Mouse (Mus musculus) MEL (cell line): Measurements from ENCODE around the gene Hsd17b2. TPM values are rescaled to one million over a fixed set of nuclear protein-coding genes. Genes with fewer than 3 reads are reported as not detected.
"Not testable (repeated sequence)": the region's sequence is repeated elsewhere in the genome, so short reads cannot be mapped to it uniquely, and the experiment has no call there.

ENCODE experiments used
- DNase-seq: peaks from one replicate; pipeline ENCODE4 v3.0.0; 2011; ENCODE audit warnings: low read depth, low spot score
- H3K27ac ChIP-seq: 2 replicates; pipeline ENCODE4 v1.5.1; 2012; ENCODE audit warnings: low read depth, mild to moderate bottlenecking, control low read depth, low read length, moderate library complexity; ENCODE audit not compliant: control insufficient read depth
- H3K27me3 ChIP-seq, 2 experiments: fragments of 150-350 bp in 1 of 2; sonication (generic) in 1 of 2; 2 replicates each; pipeline ENCODE4 v1.6.1; 2012; ENCODE audit warnings: low read length in 2 of 2, mild to moderate bottlenecking in 2 of 2, improper control_type of control experiment in 1 of 2, moderate library complexity in 1 of 2; ENCODE audit not compliant: insufficient read depth in 2 of 2, control insufficient read depth in 1 of 2
- H3K36me3 ChIP-seq, 2 experiments: 2 replicates each; pipeline ENCODE4 v1.6.1; 2012 to 2014; ENCODE audit warnings: low read length in 2 of 2, improper control_type of control experiment in 1 of 2, inconsistent platforms in 1 of 2, mild to moderate bottlenecking in 1 of 2; ENCODE audit not compliant: insufficient read depth in 2 of 2, control insufficient read depth in 1 of 2
- H3K4me1 ChIP-seq, 2 experiments: fragments of 150-350 bp in 1 of 2; sonication (generic) in 1 of 2; 2 replicates each; pipeline ENCODE4 v1.6.1; 2012; ENCODE audit warnings: low read length in 2 of 2, improper control_type of control experiment in 1 of 2, mild to moderate bottlenecking in 1 of 2; ENCODE audit not compliant: insufficient read depth in 2 of 2, control insufficient read depth in 1 of 2
- H3K4me3 ChIP-seq, 2 experiments: fragments of 150-350 bp in 1 of 2; sonication (generic) in 1 of 2; 2 replicates each; pipeline ENCODE4 v1.5.1; 2012; ENCODE audit warnings: low read depth in 2 of 2, low read length in 2 of 2, mild to moderate bottlenecking in 2 of 2, moderate library complexity in 2 of 2, control low read depth in 1 of 2, improper control_type of control experiment in 1 of 2; ENCODE audit not compliant: control insufficient read depth in 1 of 2, insufficient read depth in 1 of 2
- H3K79me2 ChIP-seq: 2 replicates; pipeline ENCODE4 v1.6.1; 2012; ENCODE audit warnings: mild to moderate bottlenecking, low read length, moderate library complexity; ENCODE audit not compliant: control insufficient read depth, poor library complexity, insufficient read depth
- H3K9ac ChIP-seq: 2 replicates; pipeline ENCODE4 v1.6.1; 2012; ENCODE audit warnings: low read depth, mild to moderate bottlenecking, control low read depth, low read length, moderate library complexity; ENCODE audit not compliant: control insufficient read depth, poor library complexity, severe bottlenecking
- H3K9me3 ChIP-seq: fragments of 150-350 bp; sonication (generic); replicated peaks from 2 replicates; pipeline ENCODE4 v1.6.1; 2012; ENCODE audit warnings: mild to moderate bottlenecking, low read length, improper control_type of control experiment, moderate library complexity; ENCODE audit not compliant: insufficient read depth
- BHLHE40 ChIP-seq: IDR thresholded peaks from 2 replicates; pipeline ENCODE4 v1.6.1; 2012; ENCODE audit warnings: low read depth, mild to moderate bottlenecking, inconsistent platforms, low read length, improper control_type of control experiment, borderline replicate concordance
- CTCF ChIP-seq, 3 experiments: IDR thresholded peaks in 2 of 3; conservative IDR thresholded peaks in 1 of 3; 2 replicates each; pipeline ENCODE4 v1.5.1; 2011 to 2012; ENCODE audit warnings: low read length in 3 of 3, low read depth in 2 of 3, mild to moderate bottlenecking in 2 of 3, improper control_type of control experiment in 1 of 3, inconsistent platforms in 1 of 3, mixed read lengths in 1 of 3, moderate library complexity in 1 of 3; ENCODE audit not compliant: control insufficient read depth in 1 of 3, insufficient read depth in 1 of 3, poor library complexity in 1 of 3, severe bottlenecking in 1 of 3
- ETS1 ChIP-seq: IDR thresholded peaks from 2 replicates; pipeline ENCODE4 v1.6.1; 2012; ENCODE audit warnings: low read depth, mild to moderate bottlenecking, inconsistent platforms, low read length, improper control_type of control experiment, moderate library complexity
- GABPA ChIP-seq: IDR thresholded peaks from 2 replicates; pipeline ENCODE4 v1.6.1; 2012; ENCODE audit warnings: low read depth, mild to moderate bottlenecking, inconsistent platforms, low read length, improper control_type of control experiment, moderate library complexity
- GATA1 ChIP-seq: IDR thresholded peaks from 2 replicates; pipeline ENCODE4 v1.6.1; 2011; ENCODE audit warnings: low read depth, low read length, improper control_type of control experiment
- HCFC1 ChIP-seq: IDR thresholded peaks from 2 replicates; pipeline ENCODE4 v1.6.1; 2012; ENCODE audit warnings: low read depth, mild to moderate bottlenecking, inconsistent platforms, low read length, improper control_type of control experiment, moderate library complexity
- KAT2A ChIP-seq: conservative IDR thresholded peaks from 2 replicates; pipeline ENCODE4 v1.6.1; 2012; ENCODE audit warnings: low read depth, low read length, improper control_type of control experiment, inconsistent platforms
- MAX ChIP-seq: IDR thresholded peaks from 2 replicates; pipeline ENCODE4 v1.6.1; 2011; ENCODE audit warnings: low read length, improper control_type of control experiment
- MAZ ChIP-seq: IDR thresholded peaks from 2 replicates; pipeline ENCODE4 v1.6.1; 2012; ENCODE audit warnings: low read depth, mild to moderate bottlenecking, inconsistent platforms, low read length, improper control_type of control experiment
- MXI1 ChIP-seq: IDR thresholded peaks from 2 replicates; pipeline ENCODE4 v1.6.1; 2011; ENCODE audit warnings: mild to moderate bottlenecking, low read depth, low read length, improper control_type of control experiment
- MYC ChIP-seq: IDR thresholded peaks from 2 replicates; pipeline ENCODE4 v1.6.1; 2011; ENCODE audit warnings: low read depth, mild to moderate bottlenecking, low read length, improper control_type of control experiment, moderate library complexity
- NELFE ChIP-seq: IDR thresholded peaks from 2 replicates; pipeline ENCODE4 v1.6.1; 2011; ENCODE audit warnings: low read depth, low read length, improper control_type of control experiment
- POLR2AphosphoS2 ChIP-seq: IDR thresholded peaks from 2 replicates; pipeline ENCODE4 v1.6.1; 2011; ENCODE audit warnings: low read length, improper control_type of control experiment
- RCOR1 ChIP-seq: IDR thresholded peaks from 2 replicates; pipeline ENCODE4 v1.6.1; 2012; ENCODE audit warnings: low read depth, mild to moderate bottlenecking, inconsistent platforms, low read length, improper control_type of control experiment
- TCF12 ChIP-seq: IDR thresholded peaks from 2 replicates; pipeline ENCODE4 v1.6.1; 2014; ENCODE audit warnings: low read depth, mild to moderate bottlenecking, inconsistent platforms, low read length, improper control_type of control experiment, moderate library complexity
- USF2 ChIP-seq, 2 experiments: IDR thresholded peaks; 2 replicates each; pipeline ENCODE4 v1.6.1; 2011 to 2012; ENCODE audit warnings: improper control_type of control experiment in 2 of 2, low read length in 2 of 2, borderline replicate concordance in 1 of 2, inconsistent platforms in 1 of 2, low read depth in 1 of 2, mild to moderate bottlenecking in 1 of 2; ENCODE audit not compliant: insufficient read depth in 1 of 2
- ZKSCAN1 ChIP-seq: IDR thresholded peaks from 2 replicates; pipeline ENCODE4 v1.6.1; 2012; ENCODE audit warnings: low read depth, mild to moderate bottlenecking, inconsistent platforms, low read length, improper control_type of control experiment, moderate library complexity
- ZMIZ1 ChIP-seq: IDR thresholded peaks from 2 replicates; pipeline ENCODE4 v1.6.1; 2012; ENCODE audit warnings: low read depth, mild to moderate bottlenecking, inconsistent platforms, low read length, improper control_type of control experiment, moderate library complexity
- ZNF384 ChIP-seq: IDR thresholded peaks from 2 replicates; pipeline ENCODE4 v1.6.1; 2012; ENCODE audit warnings: low read depth, mild to moderate bottlenecking, inconsistent platforms, low read length, improper control_type of control experiment
- polyA plus RNA-seq, 2 experiments: library from polyadenylated mRNA; stranded (reverse) in 1 of 2; unstranded in 1 of 2; fragments of >175 nt in 1 of 2; fragments of >200 nt in 1 of 2; gene quantifications; 2 replicates each; pipeline versions ENCODE4 v1.2.1 to v1.2.4; 2012; ENCODE audit warnings: low replicate concordance in 2 of 2, low read depth in 1 of 2; ENCODE audit not compliant: insufficient read length in 2 of 2, insufficient read depth in 1 of 2, missing spikeins in 1 of 2
- total RNA-seq: library from RNA; depleted of rRNA; stranded (reverse); fragments of 300-350 nt; gene quantifications from 2 replicates; pipeline ENCODE4 v1.2.3, GENCODE M21; 2012

Gene Hsd17b2
- total and polyA plus RNA-seq, 3 experiments, result not detected

DNA sequence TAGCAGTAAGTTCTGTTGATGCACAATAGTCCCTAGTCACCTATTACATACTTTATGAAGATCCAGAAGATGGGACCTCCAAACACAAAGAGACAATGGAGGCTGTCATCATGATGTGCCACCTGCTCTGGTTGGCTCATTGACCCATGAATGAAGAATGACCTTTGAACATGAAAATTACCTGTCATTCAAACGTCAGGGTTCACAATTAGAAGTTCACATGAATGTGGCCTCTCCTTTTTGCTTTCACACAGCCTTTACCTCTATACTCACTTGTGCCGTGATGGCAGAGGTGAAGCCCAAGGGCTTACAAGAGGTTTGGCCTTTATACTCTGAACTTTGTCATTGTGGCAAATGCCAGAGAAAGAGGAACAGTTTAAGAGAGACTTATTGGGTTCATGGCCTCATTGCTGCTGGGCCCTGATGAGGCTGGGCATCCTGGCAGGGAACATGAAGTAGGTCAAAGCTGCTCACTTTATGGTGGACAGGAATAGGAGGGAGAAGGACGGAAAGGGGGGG, 35.0 kb downstream of the Hsd17b2 start:
- Histone ChIP-seq H3K36me3 (no peaks in the 10 kb centered on the region), H3K9ac (no peak overlapping the region), H3K27me3 (no peaks in the 10 kb centered on the region), H3K4me1 (no peaks in the 10 kb centered on the region), H3K27ac (no peak overlapping the region), H3K79me2 (no peaks in the 10 kb centered on the region), H3K4me3 (no peak overlapping the region), H3K9me3 (no peaks in the 10 kb centered on the region)
- no peak for DNase-seq
- TF ChIP-seq KAT2A (no peak), NELFE (no peak), POLR2AphosphoS2 (no peak), RCOR1 (no peak), MAZ (no peak), MXI1 (no peak), USF2 (IDR thresholded peaks at IDR 0.05; ENCODE audit: borderline replicate concordance in 1 of 2, insufficient read depth in 1 of 2, low read depth in 1 of 2, low read length in 2 of 2) (no peak), ZKSCAN1 (no peak), ZNF384 (no peak), ETS1 (no peak), BHLHE40 (no peak), TCF12 (no peak), HCFC1 (no peak), GABPA (no peak), CTCF (IDR thresholded peaks at IDR 0.05 in 2 of 3, conservative IDR thresholded peaks at IDR 0.05 in 1 of 3; ENCODE audit: control insufficient read depth in 1 of 3, insufficient read depth in 1 of 3, low read depth in 2 of 3, low read length in 3 of 3, poor library complexity in 1 of 3, severe bottlenecking in 1 of 3) (no peak), MAX (no peak), GATA1 (no peak), MYC (no peak), ZMIZ1 (no peak)
- TF ChIP-seq, all 39 proteins: peak for 0

DNA sequence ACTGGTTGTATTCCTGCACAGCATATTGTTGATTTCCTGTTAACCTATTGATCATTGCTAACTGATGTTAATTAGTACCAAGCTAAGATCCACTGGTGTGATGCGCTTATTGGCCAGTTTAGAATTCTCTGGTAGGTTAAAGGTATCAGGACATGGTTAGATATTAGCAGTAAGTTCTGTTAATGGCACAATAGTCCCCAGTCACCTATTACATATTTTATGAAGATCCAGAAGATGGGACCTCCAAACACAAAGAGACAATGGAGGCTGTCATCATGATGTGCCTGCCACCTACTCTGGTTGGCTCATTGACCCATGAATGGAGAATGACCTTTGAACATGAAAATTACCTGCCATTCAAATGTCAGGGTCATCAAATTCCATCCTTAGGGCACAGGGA, 36.5 kb downstream of the Hsd17b2 start:
- H3K9me3 ChIP-seq, H3K27me3 ChIP-seq, H3K79me2 ChIP-seq, H3K4me3 ChIP-seq, H3K9ac ChIP-seq, DNase-seq, H3K4me1 ChIP-seq, H3K36me3 ChIP-seq, H3K27ac ChIP-seq: not testable (repeated sequence)
